Mouse (Mus musculus) left cerebral cortex, adult 8-10 months (tissue): Measurements from ENCODE around the gene Skor1. TPM values are rescaled to one million over a fixed set of nuclear protein-coding genes. Genes with fewer than 3 reads are reported as not detected.

Experiments used
- DNase-seq, 2 experiments: peaks; one replicate each; pipeline ENCODE4 v3.0.0; 2022; ENCODE audit warnings: low spot score in 2 of 2
- total RNA-seq, 4 experiments: library from RNA; stranded (reverse); gene quantifications; 2 replicates each; pipeline ENCODE4 v1.2.4; 2022

Skor1 gene
- total RNA-seq, 4 experiments from 2014 or later = 0.34 to 0.44 (median 0.37) TPM

GRCm38 (mm10) chr9:63150086-63150800, 1.5 kb upstream of the Skor1 start:
- no peak for DNase-seq

- DNase-seq = no peak
These were observed 608 bp upstream of the Skor1 start for GRCm38 (mm10) chr9:63149372-63149766.

- no peak for DNase-seq
These were observed 863 bp downstream of the Skor1 start for GRCm38 (mm10) chr9:63147786-63148409.

GRCm38 (mm10) chr9:63147296-63147695, 1.5 kb downstream of the Skor1 start:
- DNase-seq = no peak

GRCm38 (mm10) chr9:63146856-63147274, 1.9 kb downstream of the Skor1 start:
- DNase-seq = no peak

GRCm38 (mm10) chr9:63146126-63146855, 2.5 kb downstream of the Skor1 start:
- DNase-seq = no peak

GRCm38 (mm10) chr9:63145249-63146125, 3.3 kb downstream of the Skor1 start:
- no peak for DNase-seq

GRCm38 (mm10) chr9:63144502-63145248, 4.1 kb downstream of the Skor1 start:
- no peak for DNase-seq

GRCm38 (mm10) chr9:63143641-63144501, 4.9 kb downstream of the Skor1 start:
- no peak for DNase-seq

- no peak for DNase-seq
These were observed 5.5 kb downstream of the Skor1 start for GRCm38 (mm10) chr9:63143227-63143626.

GRCm38 (mm10) chr9:63142335-63143036, 6.3 kb downstream of the Skor1 start:
- DNase-seq = no peak

- DNase-seq = no peak
These were observed 7.0 kb downstream of the Skor1 start for GRCm38 (mm10) chr9:63141641-63142334.

GRCm38 (mm10) chr9:63140211-63140610, 8.6 kb downstream of the Skor1 start:
- no peak for DNase-seq

- no peak for DNase-seq
These were observed 9.1 kb downstream of the Skor1 start for GRCm38 (mm10) chr9:63139661-63140060.

GRCm38 (mm10) chr9:63138481-63138967, 10.2 kb downstream of the Skor1 start:
- DNase-seq = no peak

- no peak for DNase-seq
These were observed 11.2 kb downstream of the Skor1 start for GRCm38 (mm10) chr9:63137615-63137915.

- DNase-seq = no peak
These were observed 11.8 kb downstream of the Skor1 start for GRCm38 (mm10) chr9:63136756-63137614.
